Mouse (Mus musculus): ENCODE results near the gene Rap1a. TPM values are rescaled to one million over a fixed set of nuclear protein-coding genes. Genes with fewer than 3 reads are reported as not detected.

Gene Rap1a
- polyA plus RNA-seq, 1 experiment from 2014 or later, result 222 TPM

GRCm38 (mm10) chr3:105763132-105763851, 37.8 kb downstream of the Rap1a start:
- peak; percentile 76 for DNase-seq (ENCODE audit: low spot score)

- no peak for DNase-seq (ENCODE audit: low spot score)
Observed at GRCm38 (mm10) chr3:105760063-105760462, 41.1 kb downstream of the Rap1a start.

- no peak for DNase-seq (ENCODE audit: low spot score)
Observed at GRCm38 (mm10) chr3:105758658-105759057, 42.5 kb downstream of the Rap1a start.

GRCm38 (mm10) chr3:105758098-105758497, 43.0 kb downstream of the Rap1a start:
- no peak for DNase-seq (ENCODE audit: low spot score)

GRCm38 (mm10) chr3:105757323-105758083, 43.6 kb downstream of the Rap1a start:
- DNase-seq (ENCODE audit: low spot score), result no peak

DNA sequence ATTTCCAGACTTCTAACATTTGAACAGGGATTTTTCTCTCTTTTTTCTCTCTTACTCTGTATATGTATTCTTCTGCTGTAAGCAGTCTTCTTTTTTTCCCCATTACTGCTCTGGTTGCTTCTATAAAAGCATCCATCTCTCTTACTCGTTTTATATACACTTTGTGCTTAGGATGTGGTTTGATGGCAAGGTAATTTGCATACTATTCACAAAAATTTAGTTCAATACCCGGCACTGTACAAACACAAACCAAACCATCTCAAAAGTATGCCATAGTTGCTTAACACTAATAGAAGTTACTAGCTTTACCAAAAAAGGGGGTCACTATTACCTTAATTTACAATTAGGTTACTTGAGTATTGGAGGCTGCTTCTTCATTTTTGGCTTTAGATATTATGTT, 44.6 kb downstream of the Rap1a start:
- DNase-seq (ENCODE audit: low spot score), result no peak

GRCm38 (mm10) chr3:105755123-105755522, 46.0 kb downstream of the Rap1a start:
- DNase-seq (ENCODE audit: low spot score), result no peak

DNA sequence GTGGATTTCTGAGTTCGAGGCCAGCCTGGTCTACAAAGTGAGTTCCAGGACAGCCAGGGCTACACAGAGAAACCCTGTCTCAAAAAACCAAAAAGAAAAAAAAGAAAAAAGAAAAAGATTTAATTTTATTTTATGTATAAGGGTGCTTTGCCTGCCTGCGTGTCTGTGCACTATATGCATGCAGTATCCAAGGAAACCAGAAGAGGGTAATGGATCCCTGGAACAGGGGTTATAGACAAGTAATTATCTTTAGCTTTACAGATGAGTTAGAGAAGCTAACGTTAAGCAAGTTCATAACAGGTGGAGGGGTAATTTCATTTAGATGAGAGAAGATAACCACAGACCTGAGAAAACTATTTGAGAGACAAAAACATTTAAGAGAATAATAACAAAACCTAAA, 47.0 kb downstream of the Rap1a start:
- no peak for DNase-seq (ENCODE audit: low spot score)

- no peak for DNase-seq (ENCODE audit: low spot score)
Observed at GRCm38 (mm10) chr3:105750810-105751209, 50.3 kb downstream of the Rap1a start.

- DNase-seq (ENCODE audit: low spot score), result no peak
Observed at GRCm38 (mm10) chr3:105746542-105746941, 54.6 kb downstream of the Rap1a start.

- DNase-seq (ENCODE audit: low spot score), result no peak
Observed at GRCm38 (mm10) chr3:105737666-105738065, 63.5 kb downstream of the Rap1a start.

- DNase-seq (ENCODE audit: low spot score), result no peak
Observed at GRCm38 (mm10) chr3:105737070-105737469, 64.1 kb downstream of the Rap1a start.

DNA sequence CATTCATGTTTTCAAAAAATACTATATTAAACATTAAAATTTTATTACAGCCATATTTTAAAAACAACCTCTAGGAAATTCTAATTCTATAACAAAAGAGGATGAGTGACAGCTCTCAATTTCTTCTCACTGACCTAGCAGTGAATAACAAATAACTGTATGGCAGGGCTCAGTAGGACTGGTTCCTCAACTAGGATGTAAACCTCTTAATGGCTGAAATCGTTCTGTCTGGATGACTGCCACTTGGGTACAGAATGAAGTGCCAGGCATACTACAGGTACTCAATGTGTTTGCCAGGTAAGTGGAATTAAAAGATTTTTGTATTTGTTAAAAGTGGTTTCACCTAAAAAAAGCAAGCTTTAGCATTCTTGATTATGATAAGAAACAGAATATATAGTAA, 65.0 kb downstream of the Rap1a start:
- no peak for DNase-seq (ENCODE audit: low spot score)

- no peak for DNase-seq (ENCODE audit: low spot score)
Observed at GRCm38 (mm10) chr3:105735285-105735684, 65.9 kb downstream of the Rap1a start.

DNA sequence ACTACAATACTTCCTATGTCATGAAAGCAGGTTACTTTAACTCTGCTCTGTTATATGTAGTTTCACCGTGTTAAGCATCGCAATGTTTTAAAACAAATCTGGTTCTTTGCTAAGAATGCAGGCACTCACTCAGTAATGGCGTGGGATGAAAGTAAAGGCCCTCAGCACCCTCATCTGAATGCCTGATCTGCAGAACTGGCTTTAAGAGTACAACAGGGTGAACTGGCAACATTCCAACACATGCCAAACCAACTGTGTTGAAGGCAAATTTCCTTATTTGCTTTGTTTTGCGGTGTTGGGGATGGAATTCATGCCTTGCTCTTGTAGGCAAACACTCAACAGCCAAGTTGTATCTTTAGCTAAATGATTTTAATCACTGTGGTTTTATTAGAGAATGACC, 67.6 kb downstream of the Rap1a start:
- DNase-seq (ENCODE audit: low spot score), result no peak

- DNase-seq (ENCODE audit: low spot score), result no peak
Observed at GRCm38 (mm10) chr3:105732360-105732759, 68.8 kb downstream of the Rap1a start.

DNA sequence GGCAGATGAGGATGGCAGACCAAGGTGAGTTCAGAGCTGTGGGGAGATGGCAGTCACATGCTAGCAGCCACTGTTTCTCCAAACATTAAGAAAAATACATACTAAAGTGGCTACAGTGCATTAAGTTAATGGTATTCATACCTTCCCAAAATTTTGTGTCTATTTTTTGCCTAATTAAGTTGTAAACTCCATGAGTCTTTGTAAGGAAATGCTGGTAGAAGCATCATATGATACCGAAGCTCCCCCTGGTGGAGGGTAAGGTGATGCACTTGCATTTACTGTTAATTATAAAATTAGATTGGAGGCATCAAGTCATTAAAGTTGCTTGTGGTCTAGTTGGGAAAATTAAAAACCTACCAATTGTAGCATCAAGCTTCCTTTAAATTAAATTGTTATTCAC, 75.1 kb downstream of the Rap1a start:
- peak; percentile 56 for DNase-seq (ENCODE audit: low spot score)

- no peak for DNase-seq (ENCODE audit: low spot score)
Observed at GRCm38 (mm10) chr3:105722510-105722909, 78.6 kb downstream of the Rap1a start.

- DNase-seq (ENCODE audit: low spot score), result no peak
Observed at GRCm38 (mm10) chr3:105721681-105722201, 79.4 kb downstream of the Rap1a start.

DNA sequence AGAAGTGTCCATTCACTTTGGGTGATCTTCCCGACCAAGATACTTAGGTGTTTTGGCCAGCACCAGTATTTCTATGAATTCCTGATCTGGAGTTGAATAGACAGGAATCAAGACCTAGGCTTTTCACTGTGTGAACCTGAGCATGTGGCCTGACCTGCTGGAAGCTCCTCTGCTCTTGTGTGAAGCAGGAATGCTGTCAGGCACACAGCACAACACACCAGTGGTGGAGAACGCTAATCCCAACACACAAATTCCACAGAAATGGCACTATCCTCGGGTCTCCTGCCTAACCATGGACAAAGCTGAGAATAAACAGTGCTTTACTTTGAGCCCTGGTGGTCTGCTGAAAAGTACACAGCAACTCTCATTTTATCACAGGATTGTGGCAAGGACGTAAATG, 80.6 kb downstream of the Rap1a start:
- no peak for DNase-seq (ENCODE audit: low spot score)

GRCm38 (mm10) chr3:105719979-105720378, 81.2 kb downstream of the Rap1a start:
- DNase-seq (ENCODE audit: low spot score), result no peak

DNA sequence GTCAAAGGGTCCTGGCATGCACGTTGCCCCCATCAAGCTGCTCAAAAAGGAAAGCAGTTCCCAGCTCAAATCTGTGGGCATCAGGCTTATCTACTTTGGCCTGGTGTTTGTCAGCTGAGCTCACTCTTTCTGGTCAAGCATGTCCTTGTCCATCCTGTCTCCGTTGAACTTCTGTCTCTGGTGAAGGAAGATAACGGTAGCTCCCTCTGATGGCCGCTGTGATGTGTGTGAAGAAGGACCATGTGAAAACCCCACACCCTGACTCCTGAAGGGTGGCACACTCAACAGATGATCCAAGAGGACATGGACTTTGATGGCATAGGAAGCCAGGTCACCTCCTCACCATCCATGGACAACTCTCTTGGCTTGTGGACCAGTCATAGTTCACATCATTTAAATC, 82.4 kb downstream of the Rap1a start:
- no peak for DNase-seq (ENCODE audit: low spot score)

Measured in thymus, postnatal 0 days (tissue).